Mouse (Mus musculus): ENCODE measurements around the gene Tmem129.

Tmem129 gene

DNA sequence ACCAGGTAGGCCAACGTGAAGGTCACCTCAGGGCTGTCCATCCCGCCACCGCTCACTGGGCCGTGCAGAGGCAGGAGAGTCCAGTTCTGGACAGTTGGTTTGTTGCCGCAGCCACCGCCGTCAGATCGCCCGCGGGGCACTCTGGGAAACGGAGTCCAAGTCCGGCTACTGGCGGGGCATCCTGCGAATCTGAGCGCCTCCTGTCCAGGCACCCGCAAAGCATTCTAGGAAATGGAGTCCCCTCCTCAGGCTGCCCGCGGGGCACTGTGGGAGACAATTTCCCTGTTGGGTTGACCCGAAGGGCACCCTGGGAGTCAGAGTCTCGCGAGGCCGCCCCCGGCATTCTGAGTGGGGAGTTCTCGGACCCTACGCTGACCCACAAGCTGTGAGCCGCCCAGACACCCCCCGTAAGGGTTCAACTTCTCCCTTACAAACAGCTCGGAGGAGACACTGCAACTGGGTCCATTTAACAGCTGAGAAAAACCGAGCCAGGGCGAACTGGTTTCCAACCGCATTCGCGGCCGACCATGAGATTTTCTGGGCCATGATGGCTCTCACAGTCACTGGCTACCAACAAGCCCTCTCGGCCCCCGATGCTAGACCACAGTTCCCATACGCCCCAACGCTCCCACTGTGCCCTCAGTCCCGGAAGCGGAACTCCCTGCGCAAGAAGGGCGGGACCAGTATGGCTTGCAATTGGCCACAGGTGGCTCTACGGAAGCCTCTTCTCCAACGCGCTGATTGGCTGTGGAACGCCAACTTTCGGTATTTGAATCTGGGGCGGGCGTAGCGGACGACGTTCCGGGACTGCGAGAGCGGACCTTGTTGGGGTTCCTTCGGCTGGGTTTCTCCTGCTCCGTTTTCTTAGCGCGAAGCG, at the start of gene Tmem129, which contains the start of gene Tacc3:
Gene Tmem129 (minus strand): TSS at position 630 of the 877 bp plus-strand sequence.
Gene Tacc3 (plus strand): TSS at position 342 of the 877 bp plus-strand sequence.
- DNase-seq (ENCODE audit: low spot score in 2 of 2), result peak; percentile 96 to 97

DNA sequence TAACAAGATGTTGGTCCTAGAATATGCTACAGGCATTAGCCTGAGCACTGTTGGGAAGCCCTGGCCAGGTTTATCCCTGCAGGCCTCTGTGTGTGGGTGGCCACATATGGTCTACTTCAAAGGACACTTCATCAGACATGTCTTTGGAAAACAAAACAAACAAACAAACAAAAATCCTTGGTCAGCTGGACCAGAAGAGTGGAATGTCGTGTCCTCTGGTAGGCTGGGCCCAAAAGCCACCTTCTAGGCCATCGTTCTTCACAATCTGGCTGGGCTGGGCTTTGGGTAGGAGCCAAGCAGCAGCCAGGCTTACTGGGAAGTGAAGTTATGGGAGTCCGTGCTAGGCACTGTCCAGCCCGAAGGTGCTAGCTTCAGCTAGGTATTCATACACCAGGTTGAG, 48.9 kb upstream of the Tmem129 start:
- no peak for DNase-seq (ENCODE audit: low spot score in 2 of 2)

GRCm38 (mm10) chr5:33706350-33706629, 48.1 kb upstream of the Tmem129 start:
- no peak for DNase-seq (ENCODE audit: low spot score in 2 of 2)

DNA sequence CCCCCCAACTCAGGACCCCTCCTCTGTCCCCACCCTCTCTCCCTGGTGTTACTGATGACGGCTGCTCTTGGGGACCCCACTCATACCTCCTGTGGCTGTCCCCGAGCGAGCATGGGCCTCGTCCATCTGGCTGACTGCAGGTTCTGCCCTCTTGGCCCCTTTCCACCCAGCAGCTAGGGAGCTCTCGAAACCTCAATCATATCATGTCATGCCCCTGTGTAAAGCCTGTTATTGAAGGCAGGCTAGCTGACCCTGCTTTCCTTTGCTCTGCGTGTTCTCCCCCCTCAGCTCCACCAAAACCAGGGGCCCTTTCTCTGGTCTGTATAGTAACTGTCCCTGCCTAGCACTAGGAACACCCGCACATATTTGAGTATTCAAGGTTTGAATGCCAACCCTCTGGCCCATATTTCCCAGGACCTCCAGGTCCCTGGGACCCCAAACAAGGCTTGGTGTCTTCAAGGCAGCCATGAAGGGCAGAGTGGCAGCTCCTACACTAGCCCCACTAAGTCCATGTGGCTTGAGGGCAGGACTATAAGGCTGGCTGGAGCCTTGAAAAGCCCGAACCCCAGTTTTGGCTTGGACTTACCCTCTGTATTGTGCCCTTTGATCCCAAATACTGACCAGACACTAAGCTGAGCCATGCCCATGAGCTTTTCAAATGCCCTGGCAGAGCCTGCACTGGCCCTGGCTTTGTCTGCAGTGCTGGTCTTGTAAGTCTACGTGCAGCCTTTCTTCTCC, 47.6 kb upstream of the Tmem129 start:
- no peak for DNase-seq (ENCODE audit: low spot score in 2 of 2)

- no peak for DNase-seq (ENCODE audit: low spot score in 2 of 2)
Observed at GRCm38 (mm10) chr5:33704945-33705611, 46.9 kb upstream of the Tmem129 start.

- no peak for DNase-seq (ENCODE audit: low spot score in 2 of 2)
Observed at GRCm38 (mm10) chr5:33703999-33704398, 45.8 kb upstream of the Tmem129 start.

- no peak for DNase-seq (ENCODE audit: low spot score in 2 of 2)
Observed at GRCm38 (mm10) chr5:33701832-33702231, 43.6 kb upstream of the Tmem129 start.

- no peak for DNase-seq (ENCODE audit: low spot score in 2 of 2)
Observed at GRCm38 (mm10) chr5:33700010-33700409, 41.8 kb upstream of the Tmem129 start.

GRCm38 (mm10) chr5:33698669-33699068, 40.5 kb upstream of the Tmem129 start:
- DNase-seq (ENCODE audit: low spot score in 2 of 2), result no peak

GRCm38 (mm10) chr5:33697947-33698512, 39.8 kb upstream of the Tmem129 start:
- no peak for DNase-seq (ENCODE audit: low spot score in 2 of 2)

- no peak for DNase-seq (ENCODE audit: low spot score in 2 of 2)
Observed at GRCm38 (mm10) chr5:33697534-33697933, 39.3 kb upstream of the Tmem129 start.

- DNase-seq (ENCODE audit: low spot score in 2 of 2), result no peak
Observed at GRCm38 (mm10) chr5:33696430-33696829, 38.2 kb upstream of the Tmem129 start.

DNA sequence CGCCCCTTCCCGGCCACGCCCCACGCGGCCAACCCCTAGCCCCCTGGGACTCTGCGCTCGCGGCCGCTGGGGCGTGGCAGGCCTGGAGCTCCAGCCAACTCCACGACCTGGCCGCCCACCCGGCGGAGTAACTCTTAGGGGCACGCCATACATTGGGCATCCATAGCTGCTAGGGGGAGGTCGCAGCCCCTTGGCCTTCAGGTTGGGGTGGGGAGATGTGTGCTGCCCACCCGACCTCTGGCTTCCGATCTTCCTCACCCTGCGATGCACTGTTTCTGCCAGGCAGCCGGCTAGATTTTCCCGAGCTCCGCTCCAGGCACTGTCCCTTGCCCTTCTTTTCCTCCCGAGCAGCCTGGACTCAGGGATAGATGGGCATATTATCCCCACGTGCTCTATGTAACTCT, 37.5 kb upstream of the Tmem129 start:
- no peak for DNase-seq (ENCODE audit: low spot score in 2 of 2)

DNA sequence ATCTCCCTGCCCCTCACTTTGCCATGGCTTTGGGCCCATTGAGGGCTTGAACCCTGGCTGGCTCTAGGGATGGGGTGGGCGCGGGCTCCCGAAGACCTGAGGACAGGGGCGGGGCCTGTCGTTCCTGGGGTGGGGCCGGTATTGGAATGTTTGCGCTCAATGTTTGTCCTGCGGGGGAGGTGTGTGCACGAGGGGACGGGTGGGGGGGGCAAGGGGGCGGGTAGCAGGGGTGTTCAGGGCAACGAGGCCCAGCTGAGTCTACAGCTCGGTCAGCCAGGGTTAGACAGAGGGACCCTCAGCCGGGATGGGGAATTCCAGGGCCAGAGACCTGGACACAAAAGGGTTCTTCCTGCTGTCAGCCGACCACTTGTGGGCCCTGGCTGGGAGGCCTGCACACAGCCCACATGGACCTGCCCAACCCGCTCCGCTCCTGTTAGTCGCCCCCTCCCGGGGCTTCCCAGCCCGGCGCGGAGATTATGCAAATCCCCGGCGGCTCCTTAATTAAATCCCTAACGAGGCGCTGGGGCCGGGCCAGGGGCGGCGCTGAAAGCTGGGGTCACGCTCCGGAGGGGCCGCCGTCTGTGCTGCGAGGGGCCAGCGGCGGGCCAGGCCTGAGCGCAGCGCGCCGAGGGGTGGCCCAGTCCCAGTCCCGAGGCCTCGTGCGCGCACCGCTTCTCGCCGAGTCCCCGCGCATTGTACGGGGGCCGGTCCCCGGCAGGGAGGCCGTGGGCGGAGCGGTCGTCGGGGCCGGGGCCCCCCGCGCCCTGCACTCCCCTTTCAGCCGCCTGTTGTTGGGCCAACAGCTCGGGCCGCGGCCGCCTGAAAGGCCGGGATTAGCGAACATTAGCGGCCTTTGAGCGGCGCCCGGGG, 36.9 kb upstream of the Tmem129 start:
- DNase-seq (ENCODE audit: low spot score in 2 of 2), result no peak

DNA sequence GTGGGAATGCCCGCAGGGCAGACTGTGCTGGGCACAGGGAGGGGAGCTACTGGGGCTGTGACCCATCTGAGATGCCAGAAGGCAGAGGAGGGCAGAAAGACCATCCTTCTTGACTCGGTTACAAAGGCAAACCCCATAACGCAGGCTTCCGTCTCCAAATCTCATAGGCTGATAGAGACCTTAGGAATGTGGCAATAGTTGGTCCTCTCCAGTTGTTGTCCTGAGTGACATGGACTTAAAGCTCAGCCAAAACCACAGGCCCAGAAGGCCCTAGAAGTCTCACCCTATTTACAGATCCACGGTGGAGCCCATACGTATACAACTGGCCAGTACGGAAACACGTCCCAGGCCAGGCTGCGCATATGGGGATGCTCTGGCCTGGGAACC, 36.2 kb upstream of the Tmem129 start:
- no peak for DNase-seq (ENCODE audit: low spot score in 2 of 2)

- DNase-seq (ENCODE audit: low spot score in 2 of 2), result no peak
Observed at GRCm38 (mm10) chr5:33692393-33692792, 34.2 kb upstream of the Tmem129 start.

DNA sequence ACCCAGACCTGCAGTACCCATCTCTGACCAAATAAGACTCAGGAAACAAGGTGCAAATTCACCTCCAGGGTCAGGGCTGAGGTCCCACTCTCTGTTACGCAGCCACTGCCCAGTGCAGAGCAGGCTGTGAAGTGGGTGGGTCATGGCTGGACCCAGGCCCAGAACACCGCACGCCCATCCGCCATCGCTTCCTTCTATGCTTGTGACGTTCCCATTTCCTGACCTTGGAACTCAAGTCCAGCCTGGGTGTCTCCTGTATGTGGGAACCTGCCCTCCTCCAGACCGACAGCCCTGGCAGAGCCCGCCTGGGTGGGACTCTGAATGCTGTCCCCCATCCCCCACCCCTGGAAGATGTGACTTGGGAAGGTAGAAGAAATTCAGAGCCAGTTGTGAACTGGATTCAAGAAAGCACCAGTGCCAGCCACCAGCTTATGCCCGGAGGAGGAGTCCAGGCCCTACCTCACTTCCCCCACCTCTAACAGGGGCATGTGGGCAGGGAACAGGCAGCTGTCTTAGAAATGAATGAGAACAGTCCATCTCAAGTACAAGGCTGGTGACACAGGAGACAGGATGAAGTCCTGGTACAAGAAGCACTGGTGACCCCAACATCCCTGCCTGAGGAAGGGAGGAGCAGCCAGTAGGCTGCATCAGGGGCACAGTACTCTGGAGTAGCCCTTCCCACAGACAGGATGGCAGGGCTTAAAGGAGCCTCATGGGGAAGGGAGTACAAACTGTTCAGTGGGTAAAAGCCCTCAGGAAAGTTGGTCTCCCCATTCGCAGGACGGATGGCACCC, 31.8 kb upstream of the Tmem129 start:
- no peak for DNase-seq (ENCODE audit: low spot score in 2 of 2)

DNA sequence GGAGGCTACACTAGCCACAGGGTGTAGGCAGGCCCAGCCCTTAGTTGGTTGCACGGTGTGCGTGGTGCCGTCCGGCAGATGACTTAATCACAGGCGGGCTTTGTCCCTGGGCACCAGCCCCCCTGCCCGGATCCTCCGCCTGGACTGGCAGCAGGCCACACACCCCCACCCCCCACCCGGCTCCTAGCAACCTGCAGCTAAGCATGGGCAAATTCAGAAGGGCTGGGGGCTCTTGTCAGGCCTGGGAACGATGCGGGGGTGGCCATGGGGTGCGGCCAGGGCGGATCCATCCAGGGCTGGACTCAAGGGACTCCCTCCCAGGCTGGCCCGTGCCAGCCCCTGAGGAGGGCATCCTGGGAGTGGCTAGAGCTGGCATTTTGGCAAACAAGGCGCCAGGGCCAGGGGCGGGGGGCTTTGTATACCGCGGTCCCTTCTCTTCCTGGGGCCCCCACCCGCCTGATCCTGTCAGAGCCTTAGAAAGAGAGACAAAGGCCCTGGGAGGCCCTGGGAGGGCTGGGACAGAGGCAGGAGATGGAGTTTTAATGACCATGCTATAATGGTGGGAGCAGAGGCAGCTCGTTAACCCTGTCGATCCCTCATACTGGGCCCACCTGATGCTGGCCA, 31.1 kb upstream of the Tmem129 start:
- no peak for DNase-seq (ENCODE audit: low spot score in 2 of 2)

- DNase-seq (ENCODE audit: low spot score in 2 of 2), result no peak
Observed at GRCm38 (mm10) chr5:33688278-33689220, 30.3 kb upstream of the Tmem129 start.

Measured in natural killer cell, adult 2 months (primary cell).